Mouse (Mus musculus) neural tube, embryonic 13.5 days (tissue): ENCODE measurements around the gene Dapk3. TPM values are rescaled to one million over a fixed set of nuclear protein-coding genes. Genes with fewer than 3 reads are reported as not detected.

Experiments used
- ATAC-seq: fragments of 200-750 bp; cut with Nextera tagmentation; 2 replicates; pipeline ENCODE4 v1.8.0; 2017; ENCODE audit warnings: low read depth, mild to moderate bottlenecking, moderate TSS enrichment, moderate library complexity
- H3K27ac ChIP-seq: fragments of 300-500 bp; sonication (generic); replicated peaks from 2 replicates; pipeline ENCODE4 v1.5.1; 2015; ENCODE audit warnings: moderate library complexity, mild to moderate bottlenecking, inconsistent platforms
- H3K27me3 ChIP-seq: fragments of 300-500 bp; sonication (generic); 2 replicates; pipeline ENCODE4 v1.6.1; 2015; ENCODE audit warnings: mild to moderate bottlenecking, inconsistent platforms
- H3K36me3 ChIP-seq: fragments of 300-500 bp; sonication (generic); 2 replicates; pipeline ENCODE4 v1.6.1; 2015; ENCODE audit warnings: mild to moderate bottlenecking, inconsistent platforms
- H3K4me1 ChIP-seq: fragments of 300-500 bp; sonication (generic); replicated peaks from 2 replicates; pipeline ENCODE4 v1.6.1; 2015; ENCODE audit warnings: inconsistent platforms
- H3K4me2 ChIP-seq: fragments of 300-500 bp; sonication (generic); 2 replicates; pipeline ENCODE4 v1.6.1; 2015; ENCODE audit warnings: inconsistent platforms, mild to moderate bottlenecking, moderate library complexity
- H3K4me3 ChIP-seq: fragments of 300-500 bp; sonication (generic); 2 replicates; pipeline ENCODE4 v1.5.1; 2015; ENCODE audit warnings: mild to moderate bottlenecking, inconsistent platforms
- H3K9ac ChIP-seq: fragments of 300-500 bp; sonication (generic); 2 replicates; pipeline ENCODE4 v1.6.1; 2015; ENCODE audit warnings: moderate library complexity, mild to moderate bottlenecking, inconsistent platforms
- H3K9me3 ChIP-seq: fragments of 300-500 bp; sonication (generic); 2 replicates; pipeline ENCODE4 v1.6.1; 2016; ENCODE audit warnings: inconsistent platforms
- WGBS: fragments of 180-500 bp; shearing (Covaris S2); methylation state at CpG from one replicate; pipeline ENCODE4 v1.1.7; 2015; 5-methylcytosine and 5-hydroxymethylcytosine counted together
- polyA plus RNA-seq: library from polyadenylated mRNA; unstranded; fragments of >200 nt; fragmentation: Nextera tagmentation; extraction: Ambion mirVana; gene quantifications from 2 replicates; pipeline ENCODE4 v1.2.1, GENCODE M21; 2015

Gene Dapk3
- polyA plus RNA-seq, 1 experiment from 2014 or later: 79.1 TPM

DNA sequence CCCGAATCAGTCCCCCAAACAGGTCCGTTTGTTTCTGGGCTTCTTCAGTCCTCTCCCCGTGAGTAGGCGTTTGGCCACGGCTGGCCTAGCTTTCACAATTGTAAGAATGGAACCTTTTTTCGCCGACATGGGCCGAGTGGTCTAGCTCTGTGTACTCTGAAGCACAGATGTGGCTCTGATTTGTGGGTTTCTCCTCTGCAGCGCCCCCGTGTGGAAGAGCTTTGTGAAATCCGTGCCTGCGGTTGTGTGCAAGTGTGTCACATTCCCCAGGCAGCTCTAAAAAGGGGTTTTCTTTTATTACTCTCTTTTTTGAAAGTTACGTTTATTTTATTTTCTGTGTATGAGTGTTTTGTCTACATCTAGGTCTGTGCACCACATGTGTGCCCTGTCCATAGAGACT lies 58.1 kb downstream of the Dapk3 start:
- WGBS: 21% methylated on average over 13 of the region's 13 CpGs
- H3K36me3 ChIP-seq: peaks cover 9% of the 10 kb centered on the region; the same call in 1 of the 2 replicates
- H3K27me3 ChIP-seq: peaks cover 49% of the 10 kb centered on the region
- peaks cover 9% of the 10 kb centered on the region; the same call in 1 of the 2 replicates for H3K4me1 ChIP-seq
- no peak for ATAC-seq
- H3K4me3 ChIP-seq: no peak overlapping the region
- H3K27ac ChIP-seq: no peak overlapping the region
- no peaks in the 10 kb centered on the region for H3K9me3 ChIP-seq
- no peak overlapping the region for H3K4me2 ChIP-seq
- H3K9ac ChIP-seq: no peak overlapping the region

DNA sequence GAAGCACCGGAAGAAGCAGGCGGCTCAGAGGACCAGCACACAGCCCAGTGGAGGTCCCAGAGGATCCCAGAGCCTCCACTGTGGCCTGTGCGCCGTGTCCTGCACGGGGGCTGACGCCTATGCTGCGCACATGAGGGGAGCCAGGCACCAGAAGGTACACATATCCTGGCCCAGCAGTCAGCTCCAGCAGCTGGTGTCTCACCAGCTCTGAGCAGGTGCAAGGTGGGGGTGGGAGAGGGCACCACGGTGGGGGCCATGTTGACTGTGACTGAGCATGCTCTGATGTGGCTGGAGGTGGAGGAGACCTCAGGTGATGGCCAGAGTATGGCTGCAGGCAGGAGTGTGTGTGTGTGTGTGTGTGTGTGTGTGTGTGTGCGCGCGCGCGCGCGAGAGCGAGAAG lies 59.2 kb downstream of the Dapk3 start:
- H3K4me2 ChIP-seq: no peak overlapping the region
- no peak overlapping the region for H3K4me3 ChIP-seq
- H3K27ac ChIP-seq: no peak overlapping the region
- 91% methylated on average over 16 of the region's 16 CpGs for WGBS
- peaks cover 49% of the 10 kb centered on the region for H3K27me3 ChIP-seq
- H3K9me3 ChIP-seq: no peaks in the 10 kb centered on the region
- H3K36me3 ChIP-seq: peaks cover 17% of the 10 kb centered on the region
- no peak overlapping the region for H3K9ac ChIP-seq
- ATAC-seq: no peak
- peaks cover 9% of the 10 kb centered on the region; the same call in 1 of the 2 replicates for H3K4me1 ChIP-seq

Other genes with a start within 250 kb of the Dapk3 start
- 16.2 and 17.4 TPM in 2 replicates for gene Gng7, start 168.1 kb upstream of the Dapk3 start, polyA plus RNA-seq
- 38.1 and 38.7 TPM in 2 replicates for gene Diras1, start 157.3 kb upstream of the Dapk3 start, polyA plus RNA-seq
- 40.9 and 44.2 TPM in 2 replicates for gene Slc39a3, start 145.6 kb upstream of the Dapk3 start, polyA plus RNA-seq
- gene Sgta, start 122.8 kb upstream of the Dapk3 start, polyA plus RNA-seq: 283 and 286 TPM in 2 replicates
- gene Thop1, start 113.0 kb upstream of the Dapk3 start, polyA plus RNA-seq: 47.4 and 48.4 TPM in 2 replicates
- gene Creb3l3, start 84.1 kb upstream of the Dapk3 start, polyA plus RNA-seq: 0.27 and 0.90 TPM in 2 replicates
- 217 and 244 TPM in 2 replicates for gene Map2k2, start 77.1 kb upstream of the Dapk3 start, polyA plus RNA-seq
- gene Zbtb7a, start 47.8 kb upstream of the Dapk3 start, polyA plus RNA-seq: 12.2 and 14.9 TPM in 2 replicates
- gene Pias4, start 15.1 kb upstream of the Dapk3 start, polyA plus RNA-seq: 60.0 and 77.5 TPM in 2 replicates
- gene Eef2, start 6.4 kb upstream of the Dapk3 start, polyA plus RNA-seq: 532 and 537 TPM in 2 replicates
- not detected in 2 replicates for gene 4930442H23Rik, start 844 bp downstream of the Dapk3 start, polyA plus RNA-seq
- gene Nmrk2, start 19.0 kb downstream of the Dapk3 start, polyA plus RNA-seq: not detected in 2 replicates
- 58.1 and 62.3 TPM in 2 replicates for gene Atcay, start 47.8 kb downstream of the Dapk3 start, polyA plus RNA-seq
- 21.7 and 21.8 TPM in 2 replicates for gene Zfr2, start 50.1 kb downstream of the Dapk3 start, polyA plus RNA-seq
- 10.5 and 13.0 TPM in 2 replicates for gene Matk, start 69.9 kb downstream of the Dapk3 start, polyA plus RNA-seq
- 145 and 150 TPM in 2 replicates for gene Mrpl54, start 83.9 kb downstream of the Dapk3 start, polyA plus RNA-seq
- 33.7 and 36.1 TPM in 2 replicates for gene Apba3, start 84.0 kb downstream of the Dapk3 start, polyA plus RNA-seq
- gene Tjp3, start 108.6 kb downstream of the Dapk3 start, polyA plus RNA-seq: 2.3 and 3.3 TPM in 2 replicates
- gene Pip5k1c, start 110.0 kb downstream of the Dapk3 start, polyA plus RNA-seq: 99.3 and 102 TPM in 2 replicates
- gene Cactin, start 138.1 kb downstream of the Dapk3 start, polyA plus RNA-seq: 32.5 and 42.5 TPM in 2 replicates
- 4.5 and 4.8 TPM in 2 replicates for gene Tbxa2r, start 145.7 kb downstream of the Dapk3 start, polyA plus RNA-seq
- not detected in 2 replicates for gene Gipc3, start 160.3 kb downstream of the Dapk3 start, polyA plus RNA-seq
- 46.5 and 51.5 TPM in 2 replicates for gene Hmg20b, start 167.5 kb downstream of the Dapk3 start, polyA plus RNA-seq
- gene Mfsd12, start 174.5 kb downstream of the Dapk3 start, polyA plus RNA-seq: 16.5 and 17.8 TPM in 2 replicates
- 0.68 and 0.87 TPM in 2 replicates for gene 4930404N11Rik, start 182.8 kb downstream of the Dapk3 start, polyA plus RNA-seq
- gene Fzr1, start 195.5 kb downstream of the Dapk3 start, polyA plus RNA-seq: 105 and 112 TPM in 2 replicates
- gene Dohh, start 201.4 kb downstream of the Dapk3 start, polyA plus RNA-seq: 72.2 and 75.2 TPM in 2 replicates
- 5.2 and 8.2 TPM in 2 replicates for gene Gm48551, start 201.5 kb downstream of the Dapk3 start, polyA plus RNA-seq
- 1.3 and 2.5 TPM in 2 replicates for gene Gm48552, start 206.0 kb downstream of the Dapk3 start, polyA plus RNA-seq
- 1.8 and 3.1 TPM in 2 replicates for gene Smim24, start 210.0 kb downstream of the Dapk3 start, polyA plus RNA-seq